Mouse (Mus musculus) hindbrain, embryonic 16.5 days (tissue): ENCODE measurements around the gene Nif3l1. TPM values are rescaled to one million over a fixed set of nuclear protein-coding genes. Genes with fewer than 3 reads are reported as not detected.

ENCODE experiments used
- ATAC-seq: fragments of 200-750 bp; cut with Nextera tagmentation; 2 replicates; pipeline ENCODE4 v1.8.0; 2017; ENCODE audit warnings: moderate TSS enrichment, moderate library complexity
- H3K27ac ChIP-seq: fragments of 300-500 bp; sonication (generic); 2 replicates; pipeline ENCODE4 v1.5.1; 2014; ENCODE audit warnings: low read depth, mild to moderate bottlenecking, control low read depth, low read length, moderate library complexity
- H3K27me3 ChIP-seq: fragments of 300-500 bp; sonication (generic); replicated peaks from 2 replicates; pipeline ENCODE4 v1.6.1; 2014; ENCODE audit warnings: low read length; ENCODE audit not compliant: control insufficient read depth, insufficient read depth
- H3K36me3 ChIP-seq: fragments of 300-500 bp; sonication (generic); 2 replicates; pipeline ENCODE4 v1.6.1; 2014; ENCODE audit warnings: mild to moderate bottlenecking, low read length, moderate library complexity, mixed read lengths; ENCODE audit not compliant: control insufficient read depth, insufficient read depth
- H3K4me1 ChIP-seq: fragments of 300-500 bp; sonication (generic); 2 replicates; pipeline ENCODE4 v1.6.1; 2014; ENCODE audit warnings: low read depth, low read length; ENCODE audit not compliant: control insufficient read depth, insufficient read depth
- H3K4me2 ChIP-seq: fragments of 300-500 bp; sonication (generic); 2 replicates; pipeline ENCODE4 v1.6.1; 2014; ENCODE audit warnings: mild to moderate bottlenecking, low read length, control low read depth, moderate library complexity
- H3K4me3 ChIP-seq: fragments of 300-500 bp; sonication (generic); 2 replicates; pipeline ENCODE4 v1.5.1; 2014; ENCODE audit warnings: mild to moderate bottlenecking, low read length, control low read depth, moderate library complexity
- H3K9ac ChIP-seq: fragments of 300-500 bp; sonication (generic); 2 replicates; pipeline ENCODE4 v1.6.1; 2014; ENCODE audit warnings: low read depth, mild to moderate bottlenecking, control low read depth, low read length, moderate library complexity
- H3K9me3 ChIP-seq: fragments of 300-500 bp; sonication (generic); 2 replicates; pipeline ENCODE4 v1.6.1; 2014; ENCODE audit warnings: mild to moderate bottlenecking, low read length, moderate library complexity; ENCODE audit not compliant: control insufficient read depth
- WGBS: fragments of 180-500 bp; shearing (Covaris S2); extraction: QIAGEN DNeasy Blood & Tissue Kit; methylation state at CpG from one replicate; pipeline ENCODE4 v1.1.7; 2014; 5-methylcytosine and 5-hydroxymethylcytosine counted together
- polyA plus RNA-seq: library from polyadenylated mRNA; unstranded; fragments of >200 nt; fragmentation: Nextera tagmentation; extraction: Ambion mirVana; gene quantifications from 2 replicates; pipeline ENCODE4 v1.2.1, GENCODE M21; 2015

The Nif3l1 gene
- polyA plus RNA-seq: 49.6 and 50.7 TPM in 2 replicates

- WGBS: under 1% methylated on average over 33 of the region's 33 CpGs
- ATAC-seq: peak; percentile 100
- Histone ChIP-seq H3K4me2 (peak within 1 kb of the TSS; percentile 84), H3K27ac (peak within 1 kb of the TSS; percentile 91), H3K4me1 (peaks cover 16% of the 10 kb centered on the region), H3K36me3 (peaks cover 5% of the 10 kb centered on the region; the same call in 1 of the 2 replicates), H3K4me3 (peak within 1 kb of the TSS; percentile 78), H3K27me3 (no peaks in the 10 kb centered on the region), H3K9ac (peak within 1 kb of the TSS; percentile 84), H3K9me3 (no peaks in the 10 kb centered on the region)
These were observed at the start of gene Nif3l1, which contains the start of gene Ppil3 for GRCm38 (mm10) chr1:58445143-58445722. Nif3l1 (plus strand) TSS chr1:58445151. Ppil3 (minus strand) TSS chr1:58445486.

DNA sequence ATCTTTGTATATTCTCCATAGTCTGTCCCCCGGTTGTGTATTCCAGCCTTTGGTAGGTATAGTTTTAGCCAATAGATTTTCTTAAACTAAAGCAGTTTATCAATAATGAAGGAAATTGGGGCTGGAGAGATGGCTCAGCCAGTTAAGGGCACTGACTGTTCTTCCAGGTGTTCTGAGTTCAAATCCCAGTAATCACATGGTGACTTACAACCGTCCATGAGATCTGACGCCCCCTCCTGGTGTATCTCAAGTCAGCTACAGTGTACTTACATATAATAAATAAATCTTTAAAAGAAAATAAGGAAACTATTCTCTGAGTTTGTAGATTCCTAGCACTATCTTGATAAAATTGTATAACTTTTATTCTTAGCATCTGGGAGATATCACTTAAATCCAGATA lies 49.6 kb upstream of the Nif3l1 start:
- no peak overlapping the region for H3K4me3 ChIP-seq
- H3K27me3 ChIP-seq: no peaks in the 10 kb centered on the region
- H3K4me1 ChIP-seq: peaks cover 19% of the 10 kb centered on the region
- no peak for ATAC-seq
- H3K36me3 ChIP-seq: peaks cover 35% of the 10 kb centered on the region
- H3K4me2 ChIP-seq: no peak overlapping the region
- H3K27ac ChIP-seq: no peak overlapping the region
- no peaks in the 10 kb centered on the region for H3K9me3 ChIP-seq
- WGBS: 88% methylated on average over 3 of the region's 3 CpGs
- no peak overlapping the region for H3K9ac ChIP-seq

GRCm38 (mm10) chr1:58396179-58396578 lies 48.8 kb upstream of the Nif3l1 start:
- Histone ChIP-seq H3K4me1 (peaks cover 16% of the 10 kb centered on the region), H3K4me2 (no peak overlapping the region), H3K27ac (no peak overlapping the region), H3K27me3 (no peaks in the 10 kb centered on the region), H3K9me3 (no peaks in the 10 kb centered on the region), H3K4me3 (no peak overlapping the region), H3K9ac (no peak overlapping the region), H3K36me3 (peaks cover 43% of the 10 kb centered on the region)
- WGBS: 93% methylated on average over 1 of the region's 1 CpGs
- no peak for ATAC-seq

DNA sequence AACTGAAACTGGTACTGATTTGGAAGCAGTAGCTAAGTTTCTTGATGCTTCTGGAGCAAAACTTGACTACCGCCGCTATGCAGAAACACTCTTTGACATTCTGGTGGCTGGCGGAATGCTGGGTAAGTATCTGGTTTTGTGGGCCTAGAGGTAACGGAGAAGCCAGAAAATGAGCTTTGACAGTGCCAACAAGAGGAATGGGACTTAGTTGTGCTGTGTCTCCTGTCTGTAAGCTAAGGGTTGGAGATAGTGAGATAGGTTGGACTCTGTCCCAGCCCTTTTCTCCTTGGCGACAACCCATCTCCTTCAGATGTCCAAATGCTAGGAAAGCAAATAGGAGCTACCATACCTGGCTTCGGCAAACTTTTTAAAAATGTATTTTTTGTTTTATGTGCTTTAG lies 47.2 kb upstream of the Nif3l1 start:
- no peak overlapping the region for H3K9ac ChIP-seq
- 95% methylated on average over 6 of the region's 6 CpGs for WGBS
- no peaks in the 10 kb centered on the region for H3K9me3 ChIP-seq
- peaks cover 9% of the 10 kb centered on the region for H3K4me1 ChIP-seq
- H3K27me3 ChIP-seq: no peaks in the 10 kb centered on the region
- no peak overlapping the region for H3K27ac ChIP-seq
- peaks cover 56% of the 10 kb centered on the region for H3K36me3 ChIP-seq
- ATAC-seq: no peak
- no peak overlapping the region for H3K4me2 ChIP-seq
- no peak overlapping the region for H3K4me3 ChIP-seq

DNA sequence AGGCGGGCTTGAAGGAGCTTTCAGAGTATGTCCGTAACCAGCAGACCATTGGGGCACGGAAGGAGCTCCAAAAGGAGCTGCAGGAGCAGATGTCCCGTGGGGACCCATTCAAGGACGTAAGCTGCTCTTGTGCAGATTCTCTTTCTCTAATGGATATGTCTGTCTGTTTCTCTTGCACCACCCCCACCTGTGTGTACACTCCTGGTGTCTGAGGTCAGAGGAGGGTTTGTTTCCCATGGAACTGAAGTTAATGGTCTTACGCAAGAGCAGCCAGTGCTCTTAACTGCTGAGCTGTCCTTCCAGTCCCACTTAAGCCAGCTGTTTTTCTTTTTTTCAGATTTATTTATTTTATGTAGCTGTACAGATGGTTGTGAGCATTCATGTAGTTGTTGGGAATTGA lies 43.6 kb upstream of the Nif3l1 start:
- no peak for ATAC-seq
- WGBS: 92% methylated on average over 6 of the region's 6 CpGs
- H3K9ac ChIP-seq: no peak overlapping the region

DNA sequence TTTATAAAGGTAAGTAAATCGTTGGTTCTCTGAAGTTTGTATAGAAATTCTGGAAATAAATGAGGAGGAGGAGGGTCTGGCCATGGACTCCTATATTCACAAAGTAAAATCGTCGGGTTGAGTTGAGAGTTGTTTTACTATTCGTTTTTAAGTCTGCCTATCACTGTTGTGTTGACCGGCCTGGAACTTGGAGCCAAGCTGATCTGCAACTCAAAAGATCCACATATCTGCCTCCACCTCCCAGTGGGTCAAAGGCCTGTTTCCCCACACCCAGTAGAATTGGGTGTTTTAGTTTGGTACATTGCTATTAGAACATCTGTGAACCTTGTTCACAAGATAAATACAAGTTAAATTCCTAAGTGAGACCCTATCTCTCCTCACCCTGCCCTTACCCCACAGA lies 41.2 kb upstream of the Nif3l1 start:
- H3K4me3 ChIP-seq: no peak overlapping the region
- no peaks in the 10 kb centered on the region for H3K9me3 ChIP-seq
- H3K4me1 ChIP-seq: no peaks in the 10 kb centered on the region
- H3K36me3 ChIP-seq: peaks cover 46% of the 10 kb centered on the region
- no peak overlapping the region for H3K9ac ChIP-seq
- ATAC-seq: no peak
- no peak overlapping the region for H3K4me2 ChIP-seq
- H3K27ac ChIP-seq: no peak overlapping the region
- H3K27me3 ChIP-seq: no peaks in the 10 kb centered on the region
- 96% methylated on average over 5 of the region's 5 CpGs for WGBS

More for the DNA sequence above, 43.6 kb upstream of the Nif3l1 start:
- Histone ChIP-seq H3K36me3 (peaks cover 61% of the 10 kb centered on the region), H3K9me3 (no peaks in the 10 kb centered on the region), H3K4me2 (no peak overlapping the region), H3K27me3 (no peaks in the 10 kb centered on the region), H3K4me3 (no peak overlapping the region), H3K4me1 (no peaks in the 10 kb centered on the region), H3K27ac (no peak overlapping the region)

DNA sequence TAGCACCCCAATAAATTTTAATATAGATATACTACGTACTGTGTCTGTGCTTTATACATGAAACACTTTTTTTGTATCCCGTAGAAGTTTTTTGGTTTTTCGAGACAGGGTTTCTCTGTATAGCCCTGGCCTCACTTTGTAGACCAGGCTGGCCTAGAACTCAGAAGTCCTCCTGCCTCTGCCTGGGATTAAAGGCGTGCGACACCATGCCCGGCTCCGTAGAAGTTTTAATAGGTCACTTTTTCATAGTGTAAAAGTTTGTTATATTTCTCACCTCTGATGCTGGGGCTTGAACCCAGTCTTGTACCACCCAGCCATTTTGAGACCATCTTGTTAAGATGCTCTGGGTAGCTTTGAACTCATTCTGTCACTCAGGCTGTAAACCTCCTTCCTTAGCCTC lies 37.6 kb upstream of the Nif3l1 start:
- no peak for ATAC-seq
- Histone ChIP-seq H3K9me3 (no peaks in the 10 kb centered on the region), H3K27ac (no peak overlapping the region), H3K4me3 (no peak overlapping the region), H3K4me2 (no peak overlapping the region), H3K9ac (no peak overlapping the region), H3K4me1 (no peaks in the 10 kb centered on the region), H3K27me3 (no peaks in the 10 kb centered on the region), H3K36me3 (peaks cover 39% of the 10 kb centered on the region)
- WGBS: 95% methylated on average over 7 of the region's 7 CpGs

DNA sequence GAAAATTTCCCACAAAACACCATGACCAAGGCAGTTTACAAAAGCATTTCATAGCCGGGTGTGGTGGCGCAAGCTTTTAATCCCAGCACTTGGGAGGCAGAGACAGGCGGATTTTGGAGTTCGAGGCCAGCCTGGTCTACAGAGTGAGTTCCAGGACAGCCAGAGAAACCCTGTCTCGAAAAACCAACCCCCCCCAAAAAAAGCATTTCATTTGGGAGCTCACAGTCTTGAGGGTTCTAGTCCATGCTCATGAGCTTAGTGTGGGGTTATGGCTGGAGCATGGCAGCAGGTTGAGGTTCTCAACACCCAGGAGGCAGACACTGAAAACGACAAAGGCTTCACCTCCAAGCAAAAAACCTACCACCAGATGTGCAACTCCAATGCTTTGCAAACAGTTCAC lies 36.8 kb upstream of the Nif3l1 start:
- Histone ChIP-seq H3K9ac (no peak overlapping the region), H3K9me3 (no peaks in the 10 kb centered on the region), H3K4me3 (no peak overlapping the region), H3K36me3 (peaks cover 38% of the 10 kb centered on the region), H3K4me2 (no peak overlapping the region), H3K27me3 (no peaks in the 10 kb centered on the region), H3K4me1 (no peaks in the 10 kb centered on the region), H3K27ac (no peak overlapping the region)
- ATAC-seq: no peak
- WGBS: 87% methylated on average over 6 of the region's 6 CpGs

GRCm38 (mm10) chr1:58409553-58410197 lies 35.3 kb upstream of the Nif3l1 start:
- Histone ChIP-seq H3K9me3 (no peaks in the 10 kb centered on the region), H3K9ac (no peak overlapping the region), H3K4me2 (no peak overlapping the region), H3K36me3 (peaks cover 39% of the 10 kb centered on the region), H3K4me3 (no peak overlapping the region), H3K27me3 (no peaks in the 10 kb centered on the region), H3K27ac (no peak overlapping the region), H3K4me1 (no peaks in the 10 kb centered on the region)
- ATAC-seq: no peak
- WGBS: 86% methylated on average over 5 of the region's 5 CpGs
